Mouse (Mus musculus) small intestine, adult 2 months (tissue): ENCODE measurements around the gene Clca4a. TPM values are rescaled to one million over a fixed set of nuclear protein-coding genes. Genes with fewer than 3 reads are reported as not detected.

Experiments used
- H3K27ac ChIP-seq: fragments of 200-500 bp; 2 replicates; pipeline ENCODE4 v1.5.1; 2012; ENCODE audit warnings: low read depth, low read length, control low read depth, inconsistent platforms; ENCODE audit not compliant: insufficient read depth
- H3K27me3 ChIP-seq: fragments of 200-500 bp; 2 replicates; pipeline ENCODE4 v1.6.1; 2012; ENCODE audit warnings: mild to moderate bottlenecking, moderate library complexity, low read length, inconsistent platforms; ENCODE audit not compliant: control insufficient read depth, insufficient read depth
- H3K36me3 ChIP-seq: fragments of 200-500 bp; 2 replicates; pipeline ENCODE4 v1.6.1; 2012; ENCODE audit warnings: mild to moderate bottlenecking, low read length, control low read depth, inconsistent platforms; ENCODE audit not compliant: control insufficient read depth, insufficient read depth
- H3K4me1 ChIP-seq: fragments of 200-500 bp; 2 replicates; pipeline ENCODE4 v1.6.1; 2012; ENCODE audit warnings: low read length, inconsistent platforms, mixed read lengths; ENCODE audit not compliant: control insufficient read depth, insufficient read depth, insufficient read length
- H3K4me3 ChIP-seq: fragments of 200-500 bp; 2 replicates; pipeline ENCODE4 v1.5.1; 2012; ENCODE audit warnings: low read depth, mild to moderate bottlenecking, control low read depth, inconsistent platforms, low read length, moderate library complexity
- CTCF ChIP-seq: fragments of 200-500 bp; IDR thresholded peaks from 2 replicates; pipeline ENCODE4 v1.5.1; 2012; ENCODE audit warnings: low read depth, mild to moderate bottlenecking, control low read depth, inconsistent platforms, low read length, moderate library complexity, mixed read lengths; ENCODE audit not compliant: insufficient replicate concordance, insufficient read length; ENCODE audit errors: extremely low read depth
- POLR2A ChIP-seq: fragments of 200-500 bp; IDR thresholded peaks from 2 replicates; pipeline ENCODE4 v1.6.1; 2012; ENCODE audit warnings: low read depth, mild to moderate bottlenecking, control low read depth, inconsistent platforms, low read length, moderate library complexity
- WGBS: fragments of 180-500 bp; shearing (Covaris S2); methylation state at CpG from one replicate; pipeline ENCODE4 v1.1.7; 2018; 5-methylcytosine and 5-hydroxymethylcytosine counted together
- polyA plus RNA-seq: library from polyadenylated mRNA; depleted of rRNA; stranded (reverse); fragments of >200 nt; gene quantifications from 2 replicates; pipeline ENCODE4 v1.2.3, GENCODE M21; 2012; rRNA removed

The Clca4a gene
- polyA plus RNA-seq, 1 experiment: 175 TPM

GRCm38 (mm10) chr3:144933011-144933491 is 41.8 kb downstream of the Clca4a start:
- peak overlapping the region; percentile 91 for H3K27ac ChIP-seq
- H3K4me1 ChIP-seq: peaks cover 8% of the 10 kb centered on the region; the same call in 1 of the 2 replicates
- TF ChIP-seq CTCF (no peak), POLR2A (no peak)
- 30% methylated on average over 1 of the region's 1 CpGs for WGBS
- 0 out of 2 replicates have a peak, but pooled peaks cover 3% of the 10 kb centered on the region for H3K36me3 ChIP-seq
- H3K27me3 ChIP-seq: no peaks in the 10 kb centered on the region
- H3K4me3 ChIP-seq: no peak overlapping the region

GRCm38 (mm10) chr3:144932335-144932734 is 42.5 kb downstream of the Clca4a start, which contains the start of gene Clca4b:
Clca4b (minus strand) TSS chr3:144932529.
- TF ChIP-seq CTCF (no peak), POLR2A (peak; percentile 75; the same call in 1 of the 2 replicates)
- Histone ChIP-seq H3K27me3 (no peaks in the 10 kb centered on the region), H3K4me1 (peaks cover 8% of the 10 kb centered on the region; the same call in 1 of the 2 replicates), H3K4me3 (peak within 1 kb of the TSS; percentile 35; the same call in 1 of the 2 replicates), H3K36me3 (peaks cover 5% of the 10 kb centered on the region; the same call in 1 of the 2 replicates), H3K27ac (peak within 1 kb of the TSS; percentile 91)

- Histone ChIP-seq H3K4me3 (no peak overlapping the region), H3K36me3 (peaks cover 36% of the 10 kb centered on the region), H3K27ac (no peak overlapping the region), H3K4me1 (no peaks in the 10 kb centered on the region), H3K27me3 (no peaks in the 10 kb centered on the region)
- no peak for TF ChIP-seq CTCF
- TF ChIP-seq POLR2A: no peak
- 85% methylated on average over 2 of the region's 2 CpGs for WGBS
Observed at GRCm38 (mm10) chr3:144914014-144914413, 60.8 kb downstream of the Clca4a start.

Other genes with a start within 250 kb of the Clca4a start
- 0.88 and 4.2 TPM in 2 replicates for gene Clca3a1, start 214.1 kb downstream of the Clca4a start, polyA plus RNA-seq
- gene Clca3a2, start 155.6 kb downstream of the Clca4a start, polyA plus RNA-seq: 2.4 and 4.4 TPM in 2 replicates
- 20.7 and 44.3 TPM in 2 replicates for gene Clca3b, start 125.7 kb downstream of the Clca4a start, polyA plus RNA-seq
- gene Clca4b, start 42.5 kb downstream of the Clca4a start, polyA plus RNA-seq: 35.3 and 199 TPM in 2 replicates
- 108 and 251 TPM in 2 replicates for gene Clca1, start 57.7 kb upstream of the Clca4a start, polyA plus RNA-seq
- 0.03 and 0.11 TPM in 2 replicates for gene Clca2, start 124.4 kb upstream of the Clca4a start, polyA plus RNA-seq
- gene Odf2l, start 143.5 kb upstream of the Clca4a start, polyA plus RNA-seq: 0.62 and 0.74 TPM in 2 replicates